Mouse (Mus musculus): Measurements from ENCODE around the gene Kin. TPM values are rescaled to one million over a fixed set of nuclear protein-coding genes. Genes with fewer than 3 reads are reported as not detected.
A peak's percentile ranks its signal among the peaks of the same experiment; 100 is the strongest.

The Kin gene
- polyA plus RNA-seq, 1 experiment from 2014 or later = 16.2 TPM

DNA sequence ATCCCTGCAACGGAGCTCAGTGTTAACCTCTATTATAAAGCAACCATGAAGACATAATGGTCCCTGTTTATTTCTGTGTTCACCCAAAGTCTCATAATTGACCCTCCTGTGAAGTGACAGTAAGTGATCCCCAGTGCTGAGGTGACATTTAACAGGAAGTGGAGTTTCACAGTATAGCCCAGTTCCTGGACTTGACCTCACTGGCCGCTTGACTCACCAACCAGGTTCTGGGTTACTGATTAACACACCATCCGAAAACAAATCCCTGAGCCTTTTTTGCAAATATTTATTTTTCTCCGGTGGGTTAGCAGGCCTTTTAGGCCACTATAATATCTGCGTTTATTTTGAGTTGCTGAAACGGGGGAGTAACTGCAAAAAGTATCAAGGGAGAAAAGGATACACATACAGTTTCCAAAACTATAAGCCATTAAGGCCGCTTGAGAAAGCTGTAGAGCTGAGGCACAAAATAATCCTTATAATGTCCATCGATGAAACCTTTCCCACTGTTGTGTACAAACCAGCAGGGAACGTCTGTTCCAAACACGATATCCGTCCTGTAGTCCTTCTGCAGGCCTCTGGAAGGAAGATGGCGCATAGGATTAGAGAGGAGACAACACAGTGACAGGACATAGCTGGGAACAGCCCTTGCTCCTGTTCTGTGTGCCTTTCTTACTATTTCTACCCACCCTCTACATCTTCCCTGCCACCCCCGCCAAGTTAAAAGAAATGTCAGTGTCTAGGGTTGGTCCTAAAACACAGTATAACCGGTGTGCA lies 14.1 kb downstream of the Kin start:
- DNase-seq (ENCODE audit: low spot score) (peak; percentile 55), ATAC-seq (ENCODE audit: low FRiP score, low TSS enrichment) (peak; percentile 92)
- H3K4me2 ChIP-seq (replicated peaks; ENCODE audit: low read depth) = peak overlapping the region; percentile 18; the same call in 1 of the 2 replicates
- H3K9ac ChIP-seq (ENCODE audit: low read length) = no peak overlapping the region
- no peak for TF ChIP-seq CTCF (IDR thresholded peaks at IDR 0.05; ENCODE audit: low read depth)
- no peak for TF ChIP-seq EP300 (optimal IDR thresholded peaks at IDR 0.05)
- no peak overlapping the region for H3K4me3 ChIP-seq (ENCODE audit: low read depth, low read length)
- H3K9me3 ChIP-seq (ENCODE audit: control insufficient read depth, low read length) = no peaks in the 10 kb centered on the region
- H3K4me1 ChIP-seq (replicated peaks; ENCODE audit: control insufficient read depth, insufficient read depth) = no peaks in the 10 kb centered on the region
- H3K27me3 ChIP-seq (ENCODE audit: control insufficient read depth, insufficient read depth, low read length) = no peaks in the 10 kb centered on the region
- peak overlapping the region; percentile 67 for H3K27ac ChIP-seq (replicated peaks)
- peaks cover 20% of the 10 kb centered on the region; the same call in 1 of the 2 replicates for H3K36me3 ChIP-seq (ENCODE audit: control insufficient read depth, insufficient read depth, low read length)
- WGBS = 52% methylated on average over 14 of the region's 14 CpGs

DNA sequence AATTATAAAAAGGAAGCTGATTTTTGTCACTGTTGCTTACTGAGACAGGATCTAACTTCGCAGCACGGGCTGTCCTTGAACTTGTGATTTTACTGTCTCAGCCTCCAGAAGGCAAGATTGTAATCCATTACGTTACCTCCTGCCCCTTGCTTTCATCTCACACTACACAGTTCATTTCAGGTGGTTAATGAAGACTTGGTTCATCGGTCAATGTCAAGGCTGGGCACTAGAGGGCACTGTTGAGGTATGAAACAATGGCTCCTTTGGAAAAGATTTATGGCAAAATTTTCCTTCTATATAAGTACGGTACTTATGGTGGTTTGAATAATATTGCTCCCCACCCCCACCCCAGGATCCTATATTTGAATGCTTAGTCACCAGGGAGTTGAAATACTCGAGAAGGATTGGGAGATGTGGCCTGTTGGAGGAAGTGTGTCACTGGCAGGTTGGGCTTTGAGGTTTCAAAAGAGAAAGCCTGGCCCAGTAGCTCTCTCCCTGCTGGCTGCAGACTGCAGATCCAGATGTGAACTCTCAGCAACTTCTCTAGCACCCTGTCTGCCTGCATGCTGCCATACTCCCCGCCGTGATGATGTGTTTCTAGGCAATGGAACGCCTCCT lies 18.3 kb downstream of the Kin start:
- no peak for ATAC-seq (ENCODE audit: low FRiP score, low TSS enrichment)

DNA sequence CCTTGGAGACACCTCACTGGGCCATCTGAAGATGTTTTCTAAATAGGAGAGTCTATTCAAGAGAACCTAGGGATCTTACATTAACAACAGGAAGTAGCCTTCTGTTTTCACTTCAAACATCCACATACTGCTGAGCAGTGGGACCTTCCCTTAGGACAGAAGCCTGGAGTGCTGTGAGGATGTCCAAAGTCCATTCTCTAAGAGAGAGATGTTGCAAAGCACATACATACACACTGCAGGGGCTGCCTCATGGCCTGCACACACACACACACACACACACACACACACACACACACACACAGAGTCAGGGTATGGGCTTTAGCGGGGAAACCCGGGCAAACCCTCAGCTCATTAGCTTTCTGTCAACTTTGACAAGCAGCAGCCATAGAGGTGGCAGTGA lies 20.1 kb downstream of the Kin start:
- Histone ChIP-seq H3K27ac (replicated peaks) (no peak overlapping the region), H3K4me2 (replicated peaks; ENCODE audit: low read depth) (no peak overlapping the region), H3K4me3 (ENCODE audit: low read depth, low read length) (no peak overlapping the region), H3K36me3 (ENCODE audit: control insufficient read depth, insufficient read depth, low read length) (no peaks in the 10 kb centered on the region), H3K9ac (ENCODE audit: low read length) (no peak overlapping the region), H3K27me3 (ENCODE audit: control insufficient read depth, insufficient read depth, low read length) (no peaks in the 10 kb centered on the region), H3K4me1 (replicated peaks; ENCODE audit: control insufficient read depth, insufficient read depth) (no peaks in the 10 kb centered on the region), H3K9me3 (ENCODE audit: control insufficient read depth, low read length) (no peaks in the 10 kb centered on the region)
- TF ChIP-seq EP300 (optimal IDR thresholded peaks at IDR 0.05) = no peak
- no peak for TF ChIP-seq CTCF (IDR thresholded peaks at IDR 0.05; ENCODE audit: low read depth)
- 53% methylated on average over 2 of the region's 2 CpGs for WGBS
- ATAC-seq (ENCODE audit: low FRiP score, low TSS enrichment) (0 out of 2 replicates have a peak, but pooled peaks have one; percentile 47), DNase-seq (ENCODE audit: low spot score) (no peak)

More for the DNA sequence above, 18.3 kb downstream of the Kin start:
- H3K9me3 ChIP-seq (ENCODE audit: control insufficient read depth, low read length) = no peaks in the 10 kb centered on the region
- H3K27ac ChIP-seq (replicated peaks) = no peak overlapping the region
- DNase-seq (ENCODE audit: low spot score) = peak; percentile 65
- H3K27me3 ChIP-seq (ENCODE audit: control insufficient read depth, insufficient read depth, low read length) = no peaks in the 10 kb centered on the region
- no peak overlapping the region for H3K9ac ChIP-seq (ENCODE audit: low read length)
- no peak overlapping the region for H3K4me2 ChIP-seq (replicated peaks; ENCODE audit: low read depth)
- no peaks in the 10 kb centered on the region for H3K4me1 ChIP-seq (replicated peaks; ENCODE audit: control insufficient read depth, insufficient read depth)
- no peak overlapping the region for H3K4me3 ChIP-seq (ENCODE audit: low read depth, low read length)
- no peaks in the 10 kb centered on the region for H3K36me3 ChIP-seq (ENCODE audit: control insufficient read depth, insufficient read depth, low read length)
- WGBS = 33% methylated on average over 9 of the region's 9 CpGs
- TF ChIP-seq CTCF (IDR thresholded peaks at IDR 0.05; ENCODE audit: low read depth) (peak; percentile 84), EP300 (optimal IDR thresholded peaks at IDR 0.05) (no peak)

DNA sequence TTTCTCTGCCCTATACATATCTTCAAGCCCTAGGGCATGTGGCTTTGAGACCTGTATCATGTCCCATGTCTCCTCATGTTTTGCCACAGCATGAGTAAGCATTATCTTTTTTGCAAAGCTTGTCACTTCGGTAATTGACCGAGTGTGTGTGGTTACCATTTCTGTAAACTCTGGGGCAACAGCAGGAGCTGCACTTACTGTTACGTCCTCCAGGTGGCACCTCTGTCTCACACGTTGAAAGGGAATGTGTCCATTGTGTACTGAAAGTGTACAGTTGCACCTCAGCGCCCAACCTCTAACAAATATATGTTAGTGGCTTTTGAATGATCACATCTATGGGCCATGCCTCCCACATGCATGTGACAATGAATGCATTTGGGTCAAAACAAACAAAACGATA lies 20.8 kb downstream of the Kin start:
- peak; percentile 45 for DNase-seq (ENCODE audit: low spot score)
- H3K27ac ChIP-seq (replicated peaks) = no peak overlapping the region
- no peaks in the 10 kb centered on the region for H3K36me3 ChIP-seq (ENCODE audit: control insufficient read depth, insufficient read depth, low read length)
- no peak for TF ChIP-seq EP300 (optimal IDR thresholded peaks at IDR 0.05)
- TF ChIP-seq CTCF (IDR thresholded peaks at IDR 0.05; ENCODE audit: low read depth) = peak; percentile 98
- H3K9ac ChIP-seq (ENCODE audit: low read length) = no peak overlapping the region
- no peaks in the 10 kb centered on the region for H3K9me3 ChIP-seq (ENCODE audit: control insufficient read depth, low read length)
- H3K4me3 ChIP-seq (ENCODE audit: low read depth, low read length) = no peak overlapping the region
- 31% methylated on average over 6 of the region's 6 CpGs for WGBS
- no peak overlapping the region for H3K4me2 ChIP-seq (replicated peaks; ENCODE audit: low read depth)
- no peaks in the 10 kb centered on the region for H3K4me1 ChIP-seq (replicated peaks; ENCODE audit: control insufficient read depth, insufficient read depth)
- peak; percentile 63 for ATAC-seq (ENCODE audit: low FRiP score, low TSS enrichment)
- no peaks in the 10 kb centered on the region for H3K27me3 ChIP-seq (ENCODE audit: control insufficient read depth, insufficient read depth, low read length)

- no peaks in the 10 kb centered on the region for H3K9me3 ChIP-seq (ENCODE audit: control insufficient read depth, low read length)
- no peak overlapping the region for H3K4me3 ChIP-seq (ENCODE audit: low read depth, low read length)
- TF ChIP-seq CTCF (IDR thresholded peaks at IDR 0.05; ENCODE audit: low read depth) = no peak
- TF ChIP-seq EP300 (optimal IDR thresholded peaks at IDR 0.05) = no peak
- ATAC-seq (ENCODE audit: low FRiP score, low TSS enrichment) (no peak), DNase-seq (ENCODE audit: low spot score) (no peak)
- no peak overlapping the region for H3K4me2 ChIP-seq (replicated peaks; ENCODE audit: low read depth)
- no peaks in the 10 kb centered on the region for H3K4me1 ChIP-seq (replicated peaks; ENCODE audit: control insufficient read depth, insufficient read depth)
- no peak overlapping the region for H3K27ac ChIP-seq (replicated peaks)
- 69% methylated on average over 6 of the region's 6 CpGs for WGBS
- no peak overlapping the region for H3K9ac ChIP-seq (ENCODE audit: low read length)
- H3K27me3 ChIP-seq (ENCODE audit: control insufficient read depth, insufficient read depth, low read length) = no peaks in the 10 kb centered on the region
- no peaks in the 10 kb centered on the region for H3K36me3 ChIP-seq (ENCODE audit: control insufficient read depth, insufficient read depth, low read length)
Measured at GRCm38 (mm10) chr2:10108535-10109189, 28.3 kb downstream of the Kin start.
